Mouse (Mus musculus) small intestine, adult 2 months (tissue): ENCODE data around the gene Miga2. TPM values are rescaled to one million over a fixed set of nuclear protein-coding genes. Genes with fewer than 3 reads are reported as not detected.
"Not testable (repeated sequence)": the region's sequence is repeated elsewhere in the genome, so short reads cannot be mapped to it uniquely, and the experiment has no call there.

Experiments
- H3K27ac ChIP-seq: fragments of 200-500 bp; 2 replicates; pipeline ENCODE4 v1.5.1; 2012; ENCODE audit warnings: low read depth, low read length, control low read depth, inconsistent platforms; ENCODE audit not compliant: insufficient read depth
- H3K27me3 ChIP-seq: fragments of 200-500 bp; 2 replicates; pipeline ENCODE4 v1.6.1; 2012; ENCODE audit warnings: mild to moderate bottlenecking, moderate library complexity, low read length, inconsistent platforms; ENCODE audit not compliant: control insufficient read depth, insufficient read depth
- H3K36me3 ChIP-seq: fragments of 200-500 bp; 2 replicates; pipeline ENCODE4 v1.6.1; 2012; ENCODE audit warnings: mild to moderate bottlenecking, low read length, control low read depth, inconsistent platforms; ENCODE audit not compliant: control insufficient read depth, insufficient read depth
- H3K4me1 ChIP-seq: fragments of 200-500 bp; 2 replicates; pipeline ENCODE4 v1.6.1; 2012; ENCODE audit warnings: low read length, inconsistent platforms, mixed read lengths; ENCODE audit not compliant: control insufficient read depth, insufficient read depth, insufficient read length
- H3K4me3 ChIP-seq: fragments of 200-500 bp; 2 replicates; pipeline ENCODE4 v1.5.1; 2012; ENCODE audit warnings: low read depth, mild to moderate bottlenecking, control low read depth, inconsistent platforms, low read length, moderate library complexity
- CTCF ChIP-seq: fragments of 200-500 bp; IDR thresholded peaks from 2 replicates; pipeline ENCODE4 v1.5.1; 2012; ENCODE audit warnings: low read depth, mild to moderate bottlenecking, control low read depth, inconsistent platforms, low read length, moderate library complexity, mixed read lengths; ENCODE audit not compliant: insufficient replicate concordance, insufficient read length; ENCODE audit errors: extremely low read depth
- POLR2A ChIP-seq: fragments of 200-500 bp; IDR thresholded peaks from 2 replicates; pipeline ENCODE4 v1.6.1; 2012; ENCODE audit warnings: low read depth, mild to moderate bottlenecking, control low read depth, inconsistent platforms, low read length, moderate library complexity
- WGBS: fragments of 180-500 bp; shearing (Covaris S2); methylation state at CpG from one replicate; pipeline ENCODE4 v1.1.7; 2018; 5-methylcytosine and 5-hydroxymethylcytosine counted together
- polyA plus RNA-seq: library from polyadenylated mRNA; depleted of rRNA; stranded (reverse); fragments of >200 nt; gene quantifications from 2 replicates; pipeline ENCODE4 v1.2.3, GENCODE M21; 2012

Gene Miga2
- polyA plus RNA-seq, 1 experiment, result 33.4 TPM

DNA sequence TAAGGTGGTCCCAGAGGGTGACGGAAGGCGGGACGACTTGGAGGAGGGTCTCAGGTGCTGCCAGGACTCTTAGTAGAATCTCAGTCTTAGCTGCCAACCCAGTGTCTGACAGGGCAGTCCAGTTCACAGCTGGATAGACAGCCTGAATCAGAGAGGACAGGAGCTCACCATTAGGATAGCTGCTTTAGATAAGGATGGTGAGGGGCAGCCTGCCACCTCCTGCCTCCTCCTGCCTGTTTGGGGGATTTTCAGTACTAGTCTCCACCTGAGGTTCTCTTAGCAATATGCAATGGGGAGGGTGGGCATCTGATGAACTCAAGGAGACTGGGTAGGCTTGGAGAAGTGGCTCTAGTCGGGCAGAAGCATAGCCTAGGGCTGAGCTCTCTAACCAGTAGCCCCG lies 50.6 kb downstream of the Miga2 start:
- Histone ChIP-seq H3K4me1 (peaks cover 9% of the 10 kb centered on the region; the same call in 1 of the 2 replicates), H3K4me3 (peak overlapping the region; percentile 66), H3K27me3 (no peaks in the 10 kb centered on the region), H3K27ac (peak overlapping the region; percentile 96), H3K36me3 (peaks cover 13% of the 10 kb centered on the region; the same call in 1 of the 2 replicates)
- 59% methylated on average over 5 of the region's 5 CpGs for WGBS
- TF ChIP-seq CTCF, result no peak
- TF ChIP-seq POLR2A, result no peak

DNA sequence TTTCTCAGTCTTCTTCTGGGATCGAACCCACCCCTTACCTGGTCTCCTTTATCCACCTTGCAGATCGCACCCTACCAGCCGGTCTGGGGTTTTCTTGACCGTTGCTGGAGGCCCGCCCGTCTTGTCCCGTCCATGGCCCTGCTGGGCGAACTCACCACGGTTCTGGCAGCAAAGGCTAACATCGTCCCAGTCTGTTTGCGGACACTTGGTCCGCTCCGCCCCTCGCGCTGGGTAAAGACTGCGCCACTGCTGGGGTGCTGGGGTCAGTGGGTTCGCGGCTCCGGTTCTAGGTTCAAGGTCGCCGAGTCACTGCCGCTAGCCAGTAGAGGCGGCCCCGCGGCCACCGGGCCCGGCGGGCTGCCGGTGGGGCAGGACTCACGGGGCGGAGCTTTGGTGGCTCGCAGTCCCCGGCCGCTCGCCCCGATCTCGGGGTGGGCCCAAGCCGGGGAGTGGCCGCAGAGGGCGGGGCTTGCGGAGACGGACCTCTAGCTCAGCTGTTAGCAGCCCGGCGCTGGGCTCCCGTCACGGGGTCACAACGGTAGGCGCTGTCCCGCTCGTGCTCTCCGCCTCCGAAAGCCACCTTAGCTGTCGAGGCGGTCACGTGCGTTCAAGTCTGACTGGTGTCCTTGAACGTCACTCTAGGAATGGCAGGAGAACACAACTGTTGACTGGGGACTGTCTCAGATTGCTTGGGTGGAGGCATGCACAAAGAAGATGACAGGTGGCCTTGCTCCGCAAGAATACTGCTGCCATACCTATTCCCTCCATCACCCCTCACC lies 51.3 kb downstream of the Miga2 start, which contains the start of gene Crat:
Gene Crat (minus strand): TSS at position 657 of the 779 bp plus-strand sequence.
- 1% methylated on average over 58 of the region's 58 CpGs for WGBS
- TF ChIP-seq POLR2A (peak; percentile 65), CTCF (no peak)

DNA sequence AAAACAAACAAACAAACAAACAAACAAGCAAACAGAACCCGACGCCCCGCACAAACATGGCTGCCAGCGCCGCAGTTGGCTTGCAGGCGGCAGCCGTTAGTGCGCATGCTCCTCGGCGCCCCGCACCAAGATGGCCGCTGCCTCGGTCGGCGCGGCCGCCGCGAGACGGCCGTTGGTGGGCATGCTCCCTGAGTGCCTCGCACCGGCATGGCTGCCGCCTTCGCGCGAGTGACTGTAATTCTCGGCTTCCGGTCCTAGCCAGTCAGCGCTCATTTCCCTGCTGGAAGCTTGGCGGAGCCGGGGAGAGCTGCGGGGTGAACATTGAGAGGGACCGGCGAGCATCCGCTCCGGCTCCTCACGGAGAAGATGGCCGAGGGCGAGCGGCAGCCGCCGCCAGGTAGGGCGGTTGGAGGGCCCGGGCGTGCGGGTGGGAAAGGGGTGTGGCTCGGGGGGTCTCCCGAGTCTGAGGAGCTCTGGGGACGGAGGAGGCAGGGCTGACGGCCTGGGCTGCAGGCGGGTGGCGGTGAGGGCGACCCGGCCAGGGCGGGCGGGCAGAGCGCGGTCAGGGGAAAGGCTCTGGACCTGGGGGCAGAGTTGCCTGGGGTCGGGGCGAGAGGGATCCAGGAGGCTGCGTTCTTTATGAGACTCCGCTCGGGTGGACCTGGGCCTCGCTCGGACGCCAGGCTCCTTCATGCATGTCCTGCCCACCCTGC lies 52.1 kb downstream of the Miga2 start, which contains the start of gene Ptpa:
Gene Ptpa (plus strand): TSS at position 104 of the 713 bp plus-strand sequence.
- peak within 1 kb of the TSS; percentile 96 for H3K27ac ChIP-seq
- TF ChIP-seq POLR2A (peak; percentile 98), CTCF (no peak)
- WGBS, result 1% methylated on average over 67 of the region's 67 CpGs

More for the DNA sequence above, 51.3 kb downstream of the Miga2 start, which contains the start of gene Crat:
- peak within 1 kb of the TSS; percentile 96 for H3K27ac ChIP-seq
- 0 out of 2 replicates have a peak, but pooled peaks cover 6% of the 10 kb centered on the region for H3K36me3 ChIP-seq
- H3K4me3 ChIP-seq, result peak within 1 kb of the TSS; percentile 66
- H3K4me1 ChIP-seq, result peaks cover 7% of the 10 kb centered on the region; the same call in 1 of the 2 replicates
- no peaks in the 10 kb centered on the region for H3K27me3 ChIP-seq

DNA sequence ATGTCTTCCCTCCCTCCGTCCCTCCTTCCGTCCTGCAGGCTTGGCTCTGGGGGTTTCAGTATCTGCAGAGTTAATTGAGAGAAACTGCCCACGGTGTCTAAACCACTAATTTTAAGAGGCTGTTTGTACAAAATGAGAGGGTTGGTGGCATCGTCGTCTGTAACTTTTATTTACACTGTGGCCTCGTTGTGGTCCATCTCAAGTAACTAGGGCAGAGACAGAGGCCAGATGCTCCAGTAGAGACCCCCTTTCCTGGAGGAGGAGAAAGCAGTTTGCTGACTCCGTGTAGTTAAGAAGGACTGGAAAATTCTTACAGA lies 52.6 kb downstream of the Miga2 start:
- H3K27me3 ChIP-seq, result no peaks in the 10 kb centered on the region
- peak overlapping the region; percentile 66 for H3K4me3 ChIP-seq
- peak overlapping the region; percentile 96; the same call in 1 of the 2 replicates for H3K27ac ChIP-seq
- TF ChIP-seq POLR2A, result no peak
- no peak for TF ChIP-seq CTCF
- WGBS, result 2% methylated on average over 7 of the region's 7 CpGs
- H3K36me3 ChIP-seq, result 0 out of 2 replicates have a peak, but pooled peaks cover 4% of the 10 kb centered on the region
- H3K4me1 ChIP-seq, result peaks cover 7% of the 10 kb centered on the region; the same call in 1 of the 2 replicates

More for the DNA sequence above, 52.1 kb downstream of the Miga2 start, which contains the start of gene Ptpa:
- Histone ChIP-seq H3K36me3 (0 out of 2 replicates have a peak, but pooled peaks cover 4% of the 10 kb centered on the region), H3K27me3 (no peaks in the 10 kb centered on the region), H3K4me1 (peaks cover 7% of the 10 kb centered on the region; the same call in 1 of the 2 replicates), H3K4me3 (peak within 1 kb of the TSS; percentile 66)

DNA sequence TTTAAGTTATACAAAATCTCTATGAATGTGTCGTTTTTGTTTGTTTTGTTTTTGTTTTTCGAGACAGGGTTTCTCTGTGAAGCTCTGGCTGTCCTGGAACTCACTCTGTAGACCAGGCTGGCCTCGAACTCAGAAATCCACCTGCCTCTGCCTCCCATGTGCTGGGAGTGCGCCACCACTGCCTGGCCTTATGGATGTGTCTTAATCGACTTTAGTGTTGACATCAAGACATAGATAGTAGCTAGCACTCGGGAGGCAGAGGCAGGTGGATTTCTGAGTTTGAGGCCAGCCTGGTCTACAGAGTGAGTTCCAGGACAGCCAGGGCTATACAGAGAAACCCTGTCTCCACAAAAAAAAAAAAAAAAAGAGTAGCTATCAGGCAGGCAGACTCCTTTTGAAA lies 53.1 kb downstream of the Miga2 start:
- not testable (repeated sequence) for H3K4me3 ChIP-seq, H3K27me3 ChIP-seq, H3K27ac ChIP-seq, H3K4me1 ChIP-seq, H3K36me3 ChIP-seq
- WGBS, result 50% methylated on average over 6 of the region's 6 CpGs

DNA sequence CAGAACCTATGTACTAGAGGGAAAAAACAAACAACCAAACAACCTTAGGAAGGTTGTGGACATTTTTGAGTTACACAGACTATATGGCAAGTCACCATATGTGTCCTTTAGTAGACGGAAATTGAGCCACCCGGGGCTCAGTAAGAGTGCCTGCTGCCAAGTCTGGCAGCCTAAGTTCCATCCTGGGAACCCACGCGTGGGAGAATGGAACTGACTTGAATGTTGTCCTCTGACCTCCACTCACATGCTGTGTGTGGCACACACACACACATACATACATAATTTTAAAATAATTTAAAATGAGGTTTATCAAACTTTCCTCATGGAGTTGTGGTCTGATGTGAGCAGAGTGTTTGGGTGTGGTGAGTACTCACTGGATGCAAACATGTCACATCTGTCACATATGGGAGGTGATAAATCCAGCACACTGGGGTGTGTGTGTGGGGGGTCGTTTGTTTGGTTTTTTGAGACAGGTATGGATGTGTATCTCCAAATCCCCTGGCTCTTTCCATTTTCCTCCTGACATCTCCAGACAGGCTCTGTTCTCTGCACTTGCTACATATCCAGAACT lies 53.6 kb downstream of the Miga2 start:
- 37% methylated on average over 5 of the region's 5 CpGs for WGBS

DNA sequence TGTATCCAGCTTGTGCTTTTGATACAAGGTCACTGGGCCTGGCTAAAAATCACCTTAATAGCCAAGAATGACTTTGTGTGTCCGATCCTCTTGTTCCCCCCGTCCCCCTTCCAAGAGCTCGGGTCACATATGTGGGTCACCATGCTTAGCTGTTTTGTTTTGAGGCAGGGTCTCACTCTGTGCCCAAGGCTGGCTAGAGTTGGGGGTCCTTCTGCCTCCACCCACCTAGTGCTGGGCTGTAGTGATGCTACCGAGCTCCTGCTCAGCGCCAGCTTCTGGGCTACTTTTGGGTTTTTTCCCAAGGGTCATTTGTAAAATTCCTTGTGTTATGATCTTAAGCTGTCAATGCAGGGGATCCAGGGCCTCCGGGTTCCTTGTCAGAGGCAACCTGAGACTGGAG lies 54.2 kb downstream of the Miga2 start:
- Histone ChIP-seq H3K27me3 (no peaks in the 10 kb centered on the region), H3K36me3 (peaks cover 2% of the 10 kb centered on the region; the same call in 1 of the 2 replicates), H3K27ac (no peak overlapping the region), H3K4me3 (no peak overlapping the region), H3K4me1 (peaks cover 9% of the 10 kb centered on the region; the same call in 1 of the 2 replicates)
- TF ChIP-seq CTCF (no peak), POLR2A (no peak)
- 77% methylated on average over 6 of the region's 6 CpGs for WGBS

More for the DNA sequence above, 53.6 kb downstream of the Miga2 start:
- Histone ChIP-seq H3K27me3 (no peaks in the 10 kb centered on the region), H3K4me3 (no peak overlapping the region), H3K36me3 (0 out of 2 replicates have a peak, but pooled peaks cover 1% of the 10 kb centered on the region), H3K27ac (no peak overlapping the region), H3K4me1 (peaks cover 9% of the 10 kb centered on the region; the same call in 1 of the 2 replicates)
- TF ChIP-seq CTCF (no peak), POLR2A (no peak)
